Mouse (Mus musculus): ENCODE measurements around the gene Olfr551. TPM values are rescaled to one million over a fixed set of nuclear protein-coding genes. Genes with fewer than 3 reads are reported as not detected.

Gene Olfr551
- total and polyA plus RNA-seq, 2 experiments, result not detected

GRCm38 (mm10) chr7:102534449-102534848, 57.2 kb downstream of the Olfr551 start, which contains the start of gene Olfr547:
Gene Olfr547, plus strand, starts transcription at chr7:102534749.
- TF ChIP-seq POLR2A (IDR thresholded peaks at IDR 0.05; ENCODE audit: extremely low read depth, insufficient read depth, low read length) (no peak), CTCF (IDR thresholded peaks at IDR 0.05; ENCODE audit: low read depth, low read length) (no peak)
- 81% methylated on average over 1 of the region's 1 CpGs for WGBS
- H3K79me2 ChIP-seq (ENCODE audit: control insufficient read depth, insufficient read depth, low read length), result no peaks in the 10 kb centered on the region

More at GRCm38 (mm10) chr7:102534449-102534848, 57.2 kb downstream of the Olfr551 start, which contains the start of gene Olfr547:
- H3K4me1 ChIP-seq (ENCODE audit: control insufficient read depth, insufficient read depth, low read length), result no peaks in the 10 kb centered on the region
- H3K36me3 ChIP-seq (ENCODE audit: control insufficient read depth, insufficient read depth, low read length), result no peaks in the 10 kb centered on the region
- no peak within 1 kb of the TSS for H3K4me3 ChIP-seq (ENCODE audit: insufficient read depth, low read depth, low read length)
- H3K9ac ChIP-seq (ENCODE audit: low read depth, low read length), result no peak within 1 kb of the TSS
- H3K27me3 ChIP-seq (ENCODE audit: control insufficient read depth, insufficient read depth, low read length), result no peaks in the 10 kb centered on the region
- no peak for DNase-seq (ENCODE audit: extremely low read depth, low read depth, low spot score)
- no peak within 1 kb of the TSS for H3K27ac ChIP-seq (replicated peaks; ENCODE audit: insufficient read depth, low read depth, low read length)

Other genes starting within 250 kb of the Olfr551 start
- 7.9 and 10.4 TPM in 2 replicates for gene Rrm1, start 150.2 kb downstream of the Olfr551 start, total RNA-seq (2014; rRNA removed)
- 2.2 and 2.3 TPM in 2 replicates for gene Rrm1, start 150.2 kb downstream of the Olfr551 start, polyA plus RNA-seq (2012; rRNA removed)
- gene Olfr543, start 110.2 kb downstream of the Olfr551 start, total RNA-seq (2014; rRNA removed), result not detected in 2 replicates
- gene Olfr543, start 110.2 kb downstream of the Olfr551 start, polyA plus RNA-seq (2012; rRNA removed), result not detected in 2 replicates
- not detected in 2 replicates for gene Olfr544, start 103.6 kb downstream of the Olfr551 start, total RNA-seq (2014; rRNA removed)
- gene Olfr544, start 103.6 kb downstream of the Olfr551 start, polyA plus RNA-seq (2012; rRNA removed), result not detected in 2 replicates
- gene Olfr545, start 92.3 kb downstream of the Olfr551 start, total RNA-seq (2014; rRNA removed), result not detected in 2 replicates
- not detected in 2 replicates for gene Olfr545, start 92.3 kb downstream of the Olfr551 start, polyA plus RNA-seq (2012; rRNA removed)
- not detected in 2 replicates for gene Olfr547, start 57.1 kb downstream of the Olfr551 start, total RNA-seq (2014; rRNA removed)
- not detected in 2 replicates for gene Olfr547, start 57.1 kb downstream of the Olfr551 start, polyA plus RNA-seq (2012; rRNA removed)
- not detected in 2 replicates for gene Olfr548-ps1, start 51.0 kb downstream of the Olfr551 start, total RNA-seq (2014; rRNA removed)
- gene Olfr548-ps1, start 51.0 kb downstream of the Olfr551 start, polyA plus RNA-seq (2012; rRNA removed), result not detected in 2 replicates
- gene Olfr549, start 42.0 kb downstream of the Olfr551 start, total RNA-seq (2014; rRNA removed), result not detected in 2 replicates
- not detected in 2 replicates for gene Olfr549, start 42.0 kb downstream of the Olfr551 start, polyA plus RNA-seq (2012; rRNA removed)
- gene Trim21, start 26.4 kb downstream of the Olfr551 start, total RNA-seq (2014; rRNA removed), result 8.3 and 10.1 TPM in 2 replicates
- 3.0 and 3.6 TPM in 2 replicates for gene Trim21, start 26.4 kb downstream of the Olfr551 start, polyA plus RNA-seq (2012; rRNA removed)
- gene Olfr550, start 20.4 kb downstream of the Olfr551 start, total RNA-seq (2014; rRNA removed), result not detected in 2 replicates
- not detected in 2 replicates for gene Olfr550, start 20.4 kb downstream of the Olfr551 start, polyA plus RNA-seq (2012; rRNA removed)
- not detected in 2 replicates for gene Olfr552, start 5.9 kb upstream of the Olfr551 start, total RNA-seq (2014; rRNA removed)
- not detected in 2 replicates for gene Olfr552, start 5.9 kb upstream of the Olfr551 start, polyA plus RNA-seq (2012; rRNA removed)
- gene Olfr553, start 26.3 kb upstream of the Olfr551 start, total RNA-seq (2014; rRNA removed), result not detected in 2 replicates
- gene Olfr553, start 26.3 kb upstream of the Olfr551 start, polyA plus RNA-seq (2012; rRNA removed), result not detected in 2 replicates
- gene Olfr554, start 46.5 kb upstream of the Olfr551 start, total RNA-seq (2014; rRNA removed), result not detected in 2 replicates
- gene Olfr554, start 46.5 kb upstream of the Olfr551 start, polyA plus RNA-seq (2012; rRNA removed), result not detected in 2 replicates
- gene Olfr555, start 66.9 kb upstream of the Olfr551 start, total RNA-seq (2014; rRNA removed), result not detected in 2 replicates
- not detected in 2 replicates for gene Olfr555, start 66.9 kb upstream of the Olfr551 start, polyA plus RNA-seq (2012; rRNA removed)
- not detected in 2 replicates for gene Olfr556, start 73.0 kb upstream of the Olfr551 start, total RNA-seq (2014; rRNA removed)
- gene Olfr556, start 73.0 kb upstream of the Olfr551 start, polyA plus RNA-seq (2012; rRNA removed), result not detected in 2 replicates
- gene Trim68, start 95.4 kb upstream of the Olfr551 start, total RNA-seq (2014; rRNA removed), result 2.3 and 3.0 TPM in 2 replicates
- 2.7 and 4.7 TPM in 2 replicates for gene Trim68, start 95.4 kb upstream of the Olfr551 start, polyA plus RNA-seq (2012; rRNA removed)
- gene Olfr557, start 104.0 kb upstream of the Olfr551 start, total RNA-seq (2014; rRNA removed), result not detected in 2 replicates
- not detected in 2 replicates for gene Olfr557, start 104.0 kb upstream of the Olfr551 start, polyA plus RNA-seq (2012; rRNA removed)
- gene Olfr558, start 110.3 kb upstream of the Olfr551 start, total RNA-seq (2014; rRNA removed), result 0.07 TPM in 1 of 2 replicates, not detected in the other
- 0.02 TPM in 2 replicates for gene Olfr558, start 110.3 kb upstream of the Olfr551 start, polyA plus RNA-seq (2012; rRNA removed)
- gene Olfr33, start 127.2 kb upstream of the Olfr551 start, total RNA-seq (2014; rRNA removed), result not detected in 2 replicates
- not detected in 2 replicates for gene Olfr33, start 127.2 kb upstream of the Olfr551 start, polyA plus RNA-seq (2012; rRNA removed)
- gene Olfr559, start 135.6 kb upstream of the Olfr551 start, total RNA-seq (2014; rRNA removed), result not detected in 2 replicates
- gene Olfr559, start 135.6 kb upstream of the Olfr551 start, polyA plus RNA-seq (2012; rRNA removed), result not detected in 2 replicates
- gene Olfr560, start 167.5 kb upstream of the Olfr551 start, total RNA-seq (2014; rRNA removed), result not detected in 2 replicates
- gene Olfr560, start 167.5 kb upstream of the Olfr551 start, polyA plus RNA-seq (2012; rRNA removed), result not detected in 2 replicates
- gene Olfr78, start 167.6 kb upstream of the Olfr551 start, total RNA-seq (2014; rRNA removed), result 0.09 TPM in 1 of 2 replicates, not detected in the other
- not detected in 2 replicates for gene Olfr78, start 167.6 kb upstream of the Olfr551 start, polyA plus RNA-seq (2012; rRNA removed)
- not detected in 2 replicates for gene Olfr561, start 179.3 kb upstream of the Olfr551 start, total RNA-seq (2014; rRNA removed)
- not detected in 2 replicates for gene Olfr561, start 179.3 kb upstream of the Olfr551 start, polyA plus RNA-seq (2012; rRNA removed)
- gene Olfr564, start 211.6 kb upstream of the Olfr551 start, total RNA-seq (2014; rRNA removed), result not detected in 2 replicates
- gene Olfr564, start 211.6 kb upstream of the Olfr551 start, polyA plus RNA-seq (2012; rRNA removed), result not detected in 2 replicates